Mouse (Mus musculus) liver, embryonic 15.5 days (tissue): Measurements from ENCODE around the gene Hist1h1c. TPM values are rescaled to one million over a fixed set of nuclear protein-coding genes. Genes with fewer than 3 reads are reported as not detected.
"Not testable (repeated sequence)": the region's sequence is repeated elsewhere in the genome, so short reads cannot be mapped to it uniquely, and the experiment has no call there.

Source experiments
- ATAC-seq: fragments of 200-750 bp; cut with Nextera tagmentation; 2 replicates; pipeline ENCODE4 v1.8.0; 2017; ENCODE audit warnings: moderate number of reproducible peaks, mild to moderate bottlenecking, moderate library complexity; ENCODE audit not compliant: insufficient read depth
- H3K27ac ChIP-seq: fragments of 300-500 bp; sonication (generic); replicated peaks from 2 replicates; pipeline ENCODE4 v1.5.1; 2015; ENCODE audit warnings: mild to moderate bottlenecking, inconsistent platforms
- H3K27me3 ChIP-seq: fragments of 300-500 bp; sonication (generic); 2 replicates; pipeline ENCODE4 v1.6.1; 2015; ENCODE audit warnings: mild to moderate bottlenecking, inconsistent platforms
- H3K36me3 ChIP-seq: fragments of 300-500 bp; sonication (generic); replicated peaks from 2 replicates; pipeline ENCODE4 v1.6.1; 2015; ENCODE audit warnings: moderate library complexity, mild to moderate bottlenecking, inconsistent platforms
- H3K4me1 ChIP-seq: fragments of 300-500 bp; sonication (generic); replicated peaks from 2 replicates; pipeline ENCODE4 v1.6.1; 2015; ENCODE audit warnings: inconsistent platforms
- H3K4me2 ChIP-seq: fragments of 300-500 bp; sonication (generic); 2 replicates; pipeline ENCODE4 v1.6.1; 2015; ENCODE audit warnings: moderate library complexity, mild to moderate bottlenecking, inconsistent platforms
- H3K4me3 ChIP-seq: fragments of 300-500 bp; sonication (generic); replicated peaks from 2 replicates; pipeline ENCODE4 v1.5.1; 2015; ENCODE audit warnings: mild to moderate bottlenecking, inconsistent platforms
- H3K9ac ChIP-seq: fragments of 300-500 bp; sonication (generic); 2 replicates; pipeline ENCODE4 v1.6.1; 2015; ENCODE audit warnings: moderate library complexity, mild to moderate bottlenecking, inconsistent platforms
- H3K9me3 ChIP-seq: fragments of 300-500 bp; sonication (generic); replicated peaks from 2 replicates; pipeline ENCODE4 v1.6.1; 2016; ENCODE audit warnings: inconsistent platforms
- WGBS: fragments of 180-500 bp; shearing (Covaris S2); methylation state at CpG from one replicate; pipeline ENCODE4 v1.1.7; 2015; ENCODE audit warnings: mixed read lengths; ENCODE audit not compliant: insufficient replicate concordance; 5-methylcytosine and 5-hydroxymethylcytosine counted together
- polyA plus RNA-seq: library from polyadenylated mRNA; unstranded; fragments of >200 nt; fragmentation: Nextera tagmentation; extraction: Ambion mirVana; gene quantifications from 2 replicates; pipeline ENCODE4 v1.2.1, GENCODE M21; 2015

Hist1h1c gene
- polyA plus RNA-seq, 1 experiment from 2014 or later, result 85.5 TPM

GRCm38 (mm10) chr13:23700786-23701520 lies 37.7 kb upstream of the Hist1h1c start:
- WGBS, result 14% methylated on average over 8 of the region's 8 CpGs
- Histone ChIP-seq H3K4me2 (peak overlapping the region; percentile 35; the same call in 1 of the 2 replicates), H3K4me3 (no peak overlapping the region), H3K9ac (peak overlapping the region; percentile 33; the same call in 1 of the 2 replicates), H3K27me3 (no peaks in the 10 kb centered on the region), H3K9me3 (no peaks in the 10 kb centered on the region), H3K36me3 (no peaks in the 10 kb centered on the region), H3K4me1 (peaks cover 37% of the 10 kb centered on the region), H3K27ac (peak overlapping the region; percentile 42)
- ATAC-seq, result 0 out of 2 replicates have a peak, but pooled peaks have one; percentile 3

- H3K4me1 ChIP-seq, result peaks cover 27% of the 10 kb centered on the region
- no peaks in the 10 kb centered on the region for H3K27me3 ChIP-seq
- H3K4me3 ChIP-seq, result no peak overlapping the region
- WGBS, result 62% methylated on average over 4 of the region's 4 CpGs
- no peak for ATAC-seq
- H3K4me2 ChIP-seq, result no peak overlapping the region
- no peak overlapping the region for H3K9ac ChIP-seq
- H3K36me3 ChIP-seq, result no peaks in the 10 kb centered on the region
- no peaks in the 10 kb centered on the region for H3K9me3 ChIP-seq
- 0 out of 2 replicates have a peak overlapping the region, but pooled peaks have one; percentile 19 for H3K27ac ChIP-seq
These were observed 36.4 kb upstream of the Hist1h1c start for GRCm38 (mm10) chr13:23702220-23702619.

GRCm38 (mm10) chr13:23702801-23703200 lies 35.8 kb upstream of the Hist1h1c start:
- not testable (repeated sequence) for H3K9me3 ChIP-seq, H3K27me3 ChIP-seq, H3K36me3 ChIP-seq, ATAC-seq, H3K9ac ChIP-seq, H3K4me2 ChIP-seq, H3K4me3 ChIP-seq
- Histone ChIP-seq H3K4me1 (peaks cover 27% of the 10 kb centered on the region), H3K27ac (peak overlapping the region; percentile 19; the same call in 1 of the 2 replicates)
- WGBS, result 65% methylated on average over 2 of the region's 2 CpGs

DNA sequence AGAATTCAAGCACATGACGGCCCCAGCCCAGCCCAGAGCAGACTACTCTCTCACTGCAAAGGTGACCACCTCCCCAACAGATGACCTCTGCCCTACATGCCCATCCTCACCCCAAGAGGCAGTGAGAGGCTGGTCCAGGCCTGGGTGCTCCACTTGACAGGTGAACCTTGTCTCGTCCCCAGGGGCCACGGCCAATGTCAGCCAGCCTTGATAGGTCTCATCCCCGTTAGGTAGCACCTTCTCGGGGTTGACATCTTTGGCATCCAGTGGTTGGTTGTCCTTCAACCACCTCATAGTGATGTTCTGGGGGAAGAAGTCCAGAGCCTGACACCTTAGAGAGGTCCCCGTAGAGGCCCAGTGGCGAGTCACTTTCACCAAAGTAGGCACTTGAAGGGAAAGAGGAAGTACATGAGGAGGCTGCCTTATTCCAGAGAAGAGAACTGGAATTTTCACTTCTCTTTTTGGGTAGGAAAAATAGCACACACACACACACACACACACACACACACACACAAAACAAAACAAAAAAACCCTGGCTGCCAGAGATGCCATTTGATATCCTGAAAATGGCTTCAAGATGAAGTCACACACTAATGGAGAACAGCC lies 32.8 kb upstream of the Hist1h1c start:
- Histone ChIP-seq H3K9me3 (no peaks in the 10 kb centered on the region), H3K36me3 (no peaks in the 10 kb centered on the region), H3K27me3 (peaks cover 11% of the 10 kb centered on the region; the same call in 1 of the 2 replicates), H3K27ac (no peak overlapping the region), H3K9ac (no peak overlapping the region), H3K4me2 (no peak overlapping the region), H3K4me3 (no peak overlapping the region), H3K4me1 (peaks cover 25% of the 10 kb centered on the region)
- 62% methylated on average over 7 of the region's 7 CpGs for WGBS
- ATAC-seq, result no peak

DNA sequence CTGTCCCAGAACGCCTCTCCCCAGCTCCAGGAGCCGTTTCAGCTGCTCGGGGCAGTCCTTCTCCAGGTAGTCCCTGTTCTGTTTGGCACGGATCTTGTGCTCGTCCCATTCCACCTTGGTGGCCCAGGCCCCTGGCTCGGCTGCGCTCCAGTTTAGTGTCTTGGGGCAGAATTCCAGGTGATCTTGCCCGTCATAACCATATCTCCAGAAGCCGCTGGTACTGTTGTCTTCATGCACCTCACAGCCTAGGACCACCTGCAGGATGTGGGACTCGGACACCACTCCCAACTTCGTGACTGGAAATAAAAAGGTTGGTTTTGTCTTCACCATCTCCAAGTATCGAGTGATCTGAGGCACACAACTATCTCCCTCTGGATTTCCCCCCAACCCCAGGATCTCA lies 31.8 kb upstream of the Hist1h1c start:
- 77% methylated on average over 12 of the region's 12 CpGs for WGBS
- ATAC-seq, result no peak
- Histone ChIP-seq H3K9me3 (no peaks in the 10 kb centered on the region), H3K4me1 (peaks cover 24% of the 10 kb centered on the region), H3K27me3 (peaks cover 19% of the 10 kb centered on the region), H3K9ac (no peak overlapping the region), H3K27ac (no peak overlapping the region), H3K4me2 (no peak overlapping the region), H3K36me3 (no peaks in the 10 kb centered on the region), H3K4me3 (no peak overlapping the region)

DNA sequence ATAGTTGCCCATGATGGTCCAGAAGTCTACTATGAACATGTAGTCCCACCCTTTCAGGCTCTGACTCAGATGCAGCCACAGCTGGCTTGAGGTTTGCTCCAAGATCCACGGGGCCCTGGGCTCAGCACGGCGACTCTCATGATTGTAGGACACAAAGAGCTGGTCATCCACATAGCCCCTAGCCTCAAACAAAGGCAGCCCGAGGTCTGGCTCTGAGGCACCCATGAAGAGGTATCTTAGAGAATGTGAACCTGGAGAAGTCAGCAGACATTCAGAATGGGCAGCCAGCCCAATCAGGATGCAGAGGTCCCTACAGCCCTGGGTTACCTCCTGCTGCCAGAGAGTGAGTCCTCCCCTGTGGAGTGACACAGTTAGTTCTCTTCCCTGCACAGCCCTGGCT lies 30.6 kb upstream of the Hist1h1c start:
- H3K27me3 ChIP-seq, result peaks cover 19% of the 10 kb centered on the region
- no peaks in the 10 kb centered on the region for H3K9me3 ChIP-seq
- peaks cover 25% of the 10 kb centered on the region for H3K4me1 ChIP-seq
- H3K9ac ChIP-seq, result no peak overlapping the region
- H3K27ac ChIP-seq, result no peak overlapping the region
- no peaks in the 10 kb centered on the region for H3K36me3 ChIP-seq
- no peak overlapping the region for H3K4me3 ChIP-seq
- no peak overlapping the region for H3K4me2 ChIP-seq
- WGBS, result 66% methylated on average over 4 of the region's 4 CpGs
- ATAC-seq, result no peak

- Histone ChIP-seq H3K27ac (no peak overlapping the region), H3K36me3 (no peaks in the 10 kb centered on the region), H3K4me3 (no peak overlapping the region), H3K9ac (no peak overlapping the region), H3K4me2 (no peak overlapping the region), H3K4me1 (peaks cover 25% of the 10 kb centered on the region), H3K9me3 (no peaks in the 10 kb centered on the region), H3K27me3 (peaks cover 19% of the 10 kb centered on the region)
- no peak for ATAC-seq
- 62% methylated on average over 4 of the region's 4 CpGs for WGBS
These were observed 30.0 kb upstream of the Hist1h1c start for GRCm38 (mm10) chr13:23708654-23709053.

DNA sequence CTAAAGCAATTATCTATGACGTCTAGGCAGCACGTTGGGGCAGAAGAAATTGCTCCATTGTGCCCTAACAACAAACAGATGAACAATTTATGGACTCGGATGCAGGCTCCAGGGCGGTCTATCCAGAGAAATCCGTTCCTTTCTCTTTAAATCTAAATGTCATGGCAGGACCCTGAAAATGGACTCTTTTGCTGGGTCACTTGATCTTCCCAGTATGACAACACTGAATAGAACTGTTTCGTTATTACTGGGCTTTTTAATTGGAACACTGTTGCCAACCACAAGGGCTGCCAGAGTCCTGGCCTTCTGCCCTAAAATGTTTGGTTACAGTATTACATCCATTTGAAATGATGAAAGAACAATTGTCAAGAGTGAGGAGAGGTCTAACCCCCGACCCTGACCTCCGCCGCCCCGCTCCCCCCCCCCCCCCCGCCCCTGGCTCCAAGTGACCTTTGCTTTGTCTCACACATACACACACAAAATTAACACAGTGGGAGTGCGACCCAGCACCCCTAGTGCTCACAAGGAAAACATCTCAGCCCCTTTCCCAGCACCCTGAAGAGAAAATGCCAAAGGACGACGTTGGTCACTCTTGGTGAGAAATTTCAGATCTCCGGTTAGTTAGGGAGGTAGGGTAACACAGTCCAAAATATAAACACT lies 28.8 kb upstream of the Hist1h1c start:
- no peaks in the 10 kb centered on the region for H3K9me3 ChIP-seq
- peak overlapping the region; percentile 64 for H3K9ac ChIP-seq
- peak overlapping the region; percentile 56 for H3K4me3 ChIP-seq
- peaks cover 19% of the 10 kb centered on the region for H3K27me3 ChIP-seq
- 0 out of 2 replicates have a peak, but pooled peaks have one; percentile 19 for ATAC-seq
- peaks cover 25% of the 10 kb centered on the region for H3K4me1 ChIP-seq
- H3K4me2 ChIP-seq, result peak overlapping the region; percentile 74
- H3K27ac ChIP-seq, result peak overlapping the region; percentile 77
- H3K36me3 ChIP-seq, result no peaks in the 10 kb centered on the region
- WGBS, result 34% methylated on average over 15 of the region's 15 CpGs

DNA sequence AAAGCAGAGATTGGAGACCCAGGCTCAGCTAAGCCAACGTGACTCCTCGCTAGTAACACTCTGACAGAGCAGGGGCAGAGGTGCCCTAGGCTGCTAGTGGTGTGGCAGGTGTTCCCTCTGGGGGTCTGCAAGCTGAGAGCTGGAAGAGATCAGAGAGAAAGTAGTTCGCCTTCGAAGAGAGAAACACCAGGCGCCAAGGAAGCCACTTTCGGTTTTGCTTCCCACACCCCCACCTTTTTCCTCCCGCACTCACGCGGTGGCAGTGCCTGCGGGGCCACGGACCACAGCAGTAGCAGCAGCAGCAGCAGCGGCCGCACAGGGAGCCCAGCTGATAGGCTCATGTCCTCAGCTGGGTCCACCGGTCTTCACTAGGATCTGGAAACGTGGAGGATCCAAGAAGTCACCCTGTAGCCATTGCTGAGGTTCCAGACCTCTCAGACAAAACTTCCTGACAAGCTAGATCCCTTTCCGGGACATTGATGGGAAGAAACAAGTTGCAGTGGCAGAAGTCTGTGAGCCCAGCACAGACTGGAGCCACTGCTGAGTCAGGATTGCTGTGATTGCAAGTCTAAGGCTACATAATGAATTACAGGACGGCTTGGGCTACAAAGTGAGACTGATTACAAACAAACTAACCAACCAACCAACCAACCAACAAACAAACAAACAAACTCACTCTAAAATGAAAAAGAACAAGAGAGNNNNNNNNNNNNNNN lies 28.1 kb upstream of the Hist1h1c start, which contains the start of gene Hfe:
Gene Hfe, minus strand, starts transcription at position 481 of the 716 bp plus-strand sequence.
- Histone ChIP-seq H3K27me3 (peaks cover 19% of the 10 kb centered on the region), H3K4me3 (peak within 1 kb of the TSS; percentile 56), H3K36me3 (no peaks in the 10 kb centered on the region), H3K27ac (peak within 1 kb of the TSS; percentile 77), H3K4me1 (peaks cover 25% of the 10 kb centered on the region), H3K9ac (peak within 1 kb of the TSS; percentile 64), H3K4me2 (peak within 1 kb of the TSS; percentile 74), H3K9me3 (no peaks in the 10 kb centered on the region)
- peak; percentile 63 for ATAC-seq
- 3% methylated on average over 17 of the region's 17 CpGs for WGBS

DNA sequence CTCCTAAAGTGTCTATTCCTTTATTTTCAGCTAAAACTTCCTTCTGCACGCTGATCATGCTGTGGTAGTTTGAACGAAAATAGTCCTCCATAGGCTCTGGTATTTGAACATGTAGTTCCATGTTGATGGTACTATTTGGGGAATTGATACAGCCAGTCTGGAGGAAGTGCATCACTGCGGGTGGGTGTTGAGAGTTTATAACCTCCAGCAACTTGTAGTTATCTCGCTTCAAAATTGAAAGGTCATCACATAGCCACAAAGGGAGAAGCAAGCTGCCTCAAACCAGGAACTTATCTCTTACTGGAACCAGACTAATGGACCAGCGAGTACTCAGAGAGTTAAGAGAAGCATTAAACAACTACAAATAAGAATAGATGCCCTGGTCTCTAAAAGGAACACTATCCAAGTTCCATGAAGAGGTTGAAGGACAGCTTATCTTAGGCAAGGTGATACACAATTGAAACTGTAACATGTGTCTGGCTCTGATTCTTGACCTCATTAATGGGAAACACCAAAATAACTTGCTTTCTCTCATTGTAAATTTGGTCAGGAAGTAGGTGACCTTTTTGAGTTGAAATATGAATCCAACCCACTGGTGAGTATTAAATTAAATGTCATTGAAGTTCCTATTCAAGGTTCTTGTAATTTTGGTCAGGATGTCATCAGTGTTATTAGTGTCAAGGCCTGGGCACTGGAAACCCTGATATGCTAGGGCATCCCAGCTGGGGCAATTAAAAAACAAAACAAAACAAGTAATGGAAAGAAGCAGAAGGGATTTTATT lies 22.2 kb upstream of the Hist1h1c start:
- no peak for ATAC-seq

More for the DNA sequence above, 22.2 kb upstream of the Hist1h1c start:
- Histone ChIP-seq H3K4me2 (no peak overlapping the region), H3K27ac (no peak overlapping the region), H3K9ac (no peak overlapping the region), H3K4me3 (no peak overlapping the region), H3K4me1 (peaks cover 8% of the 10 kb centered on the region), H3K9me3 (no peaks in the 10 kb centered on the region), H3K27me3 (peaks cover 3% of the 10 kb centered on the region; the same call in 1 of the 2 replicates), H3K36me3 (no peaks in the 10 kb centered on the region)
- WGBS, result 26% methylated on average over 5 of the region's 5 CpGs
